Mouse (Mus musculus): ENCODE data around the gene Dffa.

GRCm38 (mm10) chr4:149150721-149151120, 46.8 kb downstream of the Dffa start:
- TF ChIP-seq CHD2 (IDR thresholded peaks at IDR 0.05; ENCODE audit: low read depth, low read length), result no peak
- TF ChIP-seq ZC3H11A (IDR thresholded peaks at IDR 0.05; ENCODE audit: borderline replicate concordance, low read depth, low read length), result no peak

Measured in ES-E14 (cell line).